Mouse (Mus musculus): ENCODE data around the gene Hist1h2ao. TPM values are rescaled to one million over a fixed set of nuclear protein-coding genes. Genes with fewer than 3 reads are reported as not detected.
"Not testable (repeated sequence)": the region's sequence is repeated elsewhere in the genome, so short reads cannot be mapped to it uniquely, and the experiment has no call there.

The Hist1h2ao gene
- total RNA-seq, 2 experiments from 2014 or later, result 1.2 to 2.3 TPM

- Histone ChIP-seq H3K4me3 (peak overlapping the region; percentile 73), H3K27ac (peak overlapping the region; percentile 51; the same call in 1 of the 2 replicates)
- TF ChIP-seq CTCF (IDR thresholded peaks at IDR 0.05), result no peak
- intact Hi-C loops (cut with DNase I), result loop anchor here (10.0 kb wide), 2 partner anchors 72 to 1648 kb away; partner anchors contain the start of genes Hist1h2ai, Hist1h2bl and Hist1h3h
- no peak for DNase-seq
Measured at GRCm38 (mm10) chr13:21786189-21786898, 23.9 kb upstream of the Hist1h2ao start.

- peak; percentile 84 for DNase-seq
- intact Hi-C loops (cut with DNase I), result loop anchor here (10.0 kb wide), 2 partner anchors 72 to 1648 kb away; partner anchors contain the start of genes Hist1h2ai, Hist1h2bl and Hist1h3h
- Histone ChIP-seq H3K27ac (peak within 1 kb of the TSS; percentile 77), H3K4me3 (peak within 1 kb of the TSS; percentile 73)
Measured at GRCm38 (mm10) chr13:21786899-21787629, 23.2 kb upstream of the Hist1h2ao start, which contains the start of the genes Hist1h2an and Hist1h2bp. Hist1h2an (minus strand) TSS chr13:21787218. Hist1h2bp (plus strand) TSS chr13:21787461.

- peak overlapping the region; percentile 73 for H3K4me3 ChIP-seq
- no peak for TF ChIP-seq CTCF (IDR thresholded peaks at IDR 0.05)
- DNase-seq, result no peak
- intact Hi-C loops (cut with DNase I), result loop anchor here (10.0 kb wide), 2 partner anchors 73 to 1647 kb away; partner anchors contain the start of genes Hist1h2ai, Hist1h2bl and Hist1h3h
- H3K27ac ChIP-seq, result no peak overlapping the region
Measured at GRCm38 (mm10) chr13:21787760-21788593, 22.3 kb upstream of the Hist1h2ao start.

- Histone ChIP-seq H3K4me3 (no peak overlapping the region), H3K27ac (no peak overlapping the region)
- no peak for TF ChIP-seq CTCF (IDR thresholded peaks at IDR 0.05)
- no peak for DNase-seq
- intact Hi-C loops (cut with DNase I), result loop anchor here (10.0 kb wide), 2 partner anchors 75 to 1645 kb away; partner anchors contain the start of genes Hist1h2ai, Hist1h2bl and Hist1h3h
Measured at GRCm38 (mm10) chr13:21789925-21790324, 20.3 kb upstream of the Hist1h2ao start.

- no peak overlapping the region for H3K27ac ChIP-seq
- no peak for TF ChIP-seq CTCF (IDR thresholded peaks at IDR 0.05)
- DNase-seq, result no peak
- peak overlapping the region; percentile 7 for H3K4me3 ChIP-seq
- intact Hi-C loops (cut with DNase I), result no loop called here
Measured at GRCm38 (mm10) chr13:21790601-21791283, 19.5 kb upstream of the Hist1h2ao start.

- intact Hi-C loops (cut with DNase I), result no loop called here
- no peak for DNase-seq
- no peak for TF ChIP-seq CTCF (IDR thresholded peaks at IDR 0.05)
- no peak overlapping the region for H3K4me3 ChIP-seq
- H3K27ac ChIP-seq, result no peak overlapping the region
Measured at GRCm38 (mm10) chr13:21795584-21795983, 14.7 kb upstream of the Hist1h2ao start.

GRCm38 (mm10) chr13:21797163-21797562 is 13.1 kb upstream of the Hist1h2ao start:
- DNase-seq; intact Hi-C loops (cut with DNase I); H3K27ac ChIP-seq; H3K4me3 ChIP-seq: not testable (repeated sequence)

- intact Hi-C loops (cut with DNase I); H3K4me3 ChIP-seq; DNase-seq; H3K27ac ChIP-seq: not testable (repeated sequence)
Measured at GRCm38 (mm10) chr13:21803058-21803457, 7.2 kb upstream of the Hist1h2ao start.

GRCm38 (mm10) chr13:21811074-21811473 is 809 bp downstream of the Hist1h2ao start:
- intact Hi-C loops (cut with DNase I); H3K4me3 ChIP-seq; H3K27ac ChIP-seq; DNase-seq: not testable (repeated sequence)

- H3K27ac ChIP-seq; intact Hi-C loops (cut with DNase I): not testable (repeated sequence)
- H3K4me3 ChIP-seq, result peak within 1 kb of the TSS; percentile 46
- DNase-seq, result peak; percentile 38
Measured at GRCm38 (mm10) chr13:21811539-21811938, 1.3 kb downstream of the Hist1h2ao start, which contains the start of gene Hist1h4m. Hist1h4m (plus strand) TSS chr13:21811746.

- H3K4me3 ChIP-seq, result peak overlapping the region; percentile 46
- DNase-seq; H3K27ac ChIP-seq; intact Hi-C loops (cut with DNase I): not testable (repeated sequence)
Measured at GRCm38 (mm10) chr13:21812092-21812491, 1.8 kb downstream of the Hist1h2ao start.

- not testable (repeated sequence) for H3K4me3 ChIP-seq, H3K27ac ChIP-seq, DNase-seq
- intact Hi-C loops (cut with DNase I), result loop anchor here (10.0 kb wide), 1 partner anchor 1865 kb away; the partner anchor contains the start of genes Hist1h2ac and Hist1h2bc
Measured at GRCm38 (mm10) chr13:21820082-21820890, 10.0 kb downstream of the Hist1h2ao start.

Data from gastrocnemius, adult 2 months (tissue).